Mouse (Mus musculus) liver, embryonic 11.5 days (tissue): ENCODE data around the gene Lpin3. TPM values are rescaled to one million over a fixed set of nuclear protein-coding genes. Genes with fewer than 3 reads are reported as not detected.

Experiments used
- ATAC-seq: fragments of 200-750 bp; cut with Nextera tagmentation; replicated peaks from 2 replicates; pipeline ENCODE4 v1.8.0; 2017; ENCODE audit warnings: moderate number of reproducible peaks, mild to moderate bottlenecking, moderate TSS enrichment, moderate library complexity; ENCODE audit not compliant: low FRiP score
- DNase-seq: peaks from one replicate; pipeline ENCODE4 v3.0.0-alpha.2; 2017; ENCODE audit warnings: low spot score
- H3K27ac ChIP-seq: fragments of 300-500 bp; sonication (generic); 2 replicates; pipeline ENCODE4 v1.5.1; 2014; ENCODE audit warnings: mild to moderate bottlenecking, low read depth, low read length, control low read depth
- H3K27me3 ChIP-seq: fragments of 300-500 bp; sonication (generic); replicated peaks from 2 replicates; pipeline ENCODE4 v1.6.1; 2014; ENCODE audit warnings: low read length, mixed read lengths; ENCODE audit not compliant: control insufficient read depth, insufficient read depth
- H3K36me3 ChIP-seq: fragments of 300-500 bp; sonication (generic); 2 replicates; pipeline ENCODE4 v1.6.1; 2014; ENCODE audit warnings: mild to moderate bottlenecking, low read length, moderate library complexity, mixed read lengths; ENCODE audit not compliant: control insufficient read depth, insufficient read depth
- H3K4me1 ChIP-seq: fragments of 300-500 bp; sonication (generic); replicated peaks from 2 replicates; pipeline ENCODE4 v1.6.1; 2014; ENCODE audit warnings: low read length, mixed read lengths; ENCODE audit not compliant: control insufficient read depth, insufficient read depth
- H3K4me2 ChIP-seq: fragments of 300-500 bp; sonication (generic); 2 replicates; pipeline ENCODE4 v1.6.1; 2014; ENCODE audit warnings: mild to moderate bottlenecking, control low read depth, moderate library complexity
- H3K4me3 ChIP-seq: fragments of 300-500 bp; sonication (generic); 2 replicates; pipeline ENCODE4 v1.5.1; 2014; ENCODE audit warnings: low read depth, low read length, control low read depth
- H3K9ac ChIP-seq: fragments of 300-500 bp; sonication (generic); 2 replicates; pipeline ENCODE4 v1.6.1; 2014; ENCODE audit warnings: low read depth, low read length, control low read depth
- H3K9me3 ChIP-seq: fragments of 300-500 bp; sonication (generic); 2 replicates; pipeline ENCODE4 v1.6.1; 2016; ENCODE audit warnings: low read length, inconsistent platforms, mixed read lengths; ENCODE audit not compliant: control insufficient read depth
- WGBS: fragments of 180-500 bp; shearing (Covaris S2); extraction: QIAGEN DNeasy Blood & Tissue Kit; methylation state at CpG from one replicate; pipeline ENCODE4 v1.1.7; 2014; 5-methylcytosine and 5-hydroxymethylcytosine counted together
- polyA plus RNA-seq: library from polyadenylated mRNA; unstranded; fragments of >200 nt; fragmentation: Nextera tagmentation; extraction: Ambion mirVana; gene quantifications from 2 replicates; pipeline ENCODE4 v1.2.1, GENCODE M21; 2014

The Lpin3 gene
- polyA plus RNA-seq, 1 experiment from 2014 or later, result 1.3 TPM

- no peak for ATAC-seq
- Histone ChIP-seq H3K4me2 (no peak overlapping the region), H3K36me3 (peaks cover 26% of the 10 kb centered on the region; the same call in 1 of the 2 replicates), H3K4me1 (no peaks in the 10 kb centered on the region), H3K27ac (no peak overlapping the region), H3K27me3 (no peaks in the 10 kb centered on the region), H3K9me3 (no peaks in the 10 kb centered on the region), H3K9ac (no peak overlapping the region), H3K4me3 (no peak overlapping the region)
- 70% methylated on average over 7 of the region's 7 CpGs for WGBS
- no peak for DNase-seq
These were observed 74.9 kb downstream of the Lpin3 start for GRCm38 (mm10) chr2:160955331-160955730.

Other genes with a start within 250 kb of the Lpin3 start
- 84.1 and 89.8 TPM in 2 replicates for gene Top1, start 234.8 kb upstream of the Lpin3 start, polyA plus RNA-seq
- 22.3 and 27.2 TPM in 2 replicates for gene Plcg1, start 149.4 kb upstream of the Lpin3 start, polyA plus RNA-seq
- 4.9 and 5.5 TPM in 2 replicates for gene Zhx3, start 7.7 kb upstream of the Lpin3 start, polyA plus RNA-seq
- gene Emilin3, start 31.7 kb downstream of the Lpin3 start, polyA plus RNA-seq, result 1.2 and 1.3 TPM in 2 replicates
- gene Chd6, start 228.4 kb downstream of the Lpin3 start, polyA plus RNA-seq, result 15.8 and 19.0 TPM in 2 replicates